Mouse (Mus musculus): ENCODE measurements around the gene Scaf4.

- TF ChIP-seq CTCF (IDR thresholded peaks at IDR 0.05; ENCODE audit: low read depth) = no peak
- TF ChIP-seq EP300 (IDR thresholded peaks at IDR 0.05; ENCODE audit: low read depth) = no peak
Measured at GRCm38 (mm10) chr16:90233702-90234101, 50.6 kb downstream of the Scaf4 start.
